Mouse (Mus musculus): ENCODE measurements at regions not wholly inside any gene's neighbourhood (a gene's known extent, or its start where the extent isn't known, plus 50 kb on each side); places are given as distances from the start of the nearest gene placed in this dataset.

DNA sequence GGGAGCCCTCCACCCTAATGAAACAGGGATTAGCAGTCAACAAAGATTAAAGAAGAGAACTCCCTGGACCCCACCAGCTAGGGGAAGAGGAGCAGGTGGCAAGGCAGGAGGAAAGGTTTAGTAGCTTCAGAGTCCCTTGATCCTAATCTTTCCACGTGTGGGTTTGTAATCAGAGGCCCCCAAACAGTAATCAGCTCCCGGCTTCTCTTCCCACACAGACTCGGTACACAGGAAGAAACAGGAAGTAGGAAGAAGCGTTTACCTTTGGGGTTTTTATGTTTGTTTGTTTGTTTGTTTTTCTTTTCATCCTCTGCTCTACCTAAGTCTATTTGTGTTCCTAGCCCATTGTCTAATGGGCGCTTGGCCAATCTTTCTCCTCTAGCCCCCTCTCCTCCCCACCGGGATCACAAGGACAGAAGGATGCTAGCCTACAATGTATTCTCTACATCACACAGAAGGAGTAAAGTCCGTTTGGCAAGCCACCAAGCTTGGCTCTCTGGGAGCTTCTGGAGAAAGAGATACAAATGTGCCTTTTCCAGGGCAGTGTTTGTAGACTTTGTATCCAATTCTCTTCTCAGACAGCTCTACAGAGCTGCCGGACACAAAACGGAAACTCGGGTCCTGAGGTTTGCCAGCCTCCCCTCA lies 226.5 kb upstream of the Jarid2 start:
- no peak for DNase-seq (ENCODE audit: low spot score in 2 of 2)

- DNase-seq (ENCODE audit: low spot score in 2 of 2): no peak
These were observed 225.9 kb upstream of the Jarid2 start for GRCm38 (mm10) chr13:44503257-44503950.

- DNase-seq (ENCODE audit: low spot score in 2 of 2): no peak
These were observed 224.8 kb upstream of the Jarid2 start for GRCm38 (mm10) chr13:44504455-44504854.

DNA sequence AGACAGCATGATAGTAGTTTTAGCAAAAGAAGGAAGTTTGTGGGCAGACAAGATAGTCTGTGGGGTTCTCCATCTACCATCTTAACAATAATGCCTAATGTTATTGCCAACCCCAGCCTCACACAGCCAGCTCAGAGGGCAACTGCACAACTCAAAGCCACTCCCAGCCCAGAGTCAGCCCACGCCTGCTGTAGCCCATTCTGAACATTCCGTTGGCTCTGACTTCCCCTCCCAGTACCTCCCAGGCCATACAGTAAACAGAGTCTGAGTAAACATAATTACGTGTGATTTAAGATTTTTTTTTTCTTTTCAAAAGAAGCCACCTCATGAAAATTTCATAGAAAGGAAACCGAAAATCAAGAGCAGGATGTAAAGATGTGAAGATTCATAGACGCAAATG lies 222.3 kb upstream of the Jarid2 start:
- no peak for DNase-seq (ENCODE audit: low spot score in 2 of 2)

- no peak for DNase-seq (ENCODE audit: low spot score in 2 of 2)
These were observed 219.6 kb upstream of the Jarid2 start for GRCm38 (mm10) chr13:44509526-44510159.

DNA sequence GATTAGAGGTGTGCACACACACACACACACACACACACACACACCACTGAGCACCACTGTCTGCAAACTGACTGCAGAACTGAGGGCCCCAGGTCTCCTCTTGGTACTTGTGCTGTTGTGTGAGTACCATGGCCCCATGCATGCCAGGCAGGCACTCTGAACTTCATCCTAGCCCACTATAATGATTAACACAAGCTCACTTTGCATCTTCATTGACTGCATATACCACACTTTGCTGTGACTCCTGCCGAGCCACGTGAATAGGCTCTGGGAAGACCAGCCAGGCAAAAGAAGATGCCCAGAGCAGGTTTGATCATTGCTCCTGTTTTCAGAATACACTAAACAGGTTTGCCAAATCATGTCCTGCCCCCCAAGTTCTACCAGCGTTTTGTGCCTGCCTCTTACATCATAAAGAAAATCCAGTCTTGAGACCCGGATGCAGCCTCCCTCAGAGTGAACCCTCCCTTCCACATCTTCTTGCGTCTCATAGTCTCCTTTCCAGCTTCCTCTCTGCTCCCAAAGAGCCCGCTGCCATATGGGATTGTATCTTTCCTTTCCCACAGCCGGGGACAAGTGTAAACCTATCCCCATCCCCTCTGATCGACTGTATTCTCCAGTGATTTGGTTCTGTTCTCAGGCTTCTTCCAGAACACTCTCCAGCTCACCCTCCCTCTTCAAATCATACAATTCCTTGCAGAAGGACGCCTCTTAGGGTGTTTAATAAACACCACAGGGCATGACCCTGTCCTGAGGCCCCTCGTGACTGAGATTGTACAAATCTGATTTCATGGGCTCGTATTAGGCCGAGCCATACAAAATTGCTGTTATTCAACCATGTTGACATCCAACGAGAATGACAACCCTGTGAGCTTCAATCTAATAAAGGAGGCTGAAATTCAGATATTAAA lies 215.6 kb upstream of the Jarid2 start:
- no peak for DNase-seq (ENCODE audit: low spot score in 2 of 2)

GRCm38 (mm10) chr13:44514636-44515158 lies 214.6 kb upstream of the Jarid2 start:
- DNase-seq (ENCODE audit: low spot score in 2 of 2): no peak

- DNase-seq (ENCODE audit: low spot score in 2 of 2): no peak
These were observed 212.4 kb upstream of the Jarid2 start for GRCm38 (mm10) chr13:44516863-44517262.

DNA sequence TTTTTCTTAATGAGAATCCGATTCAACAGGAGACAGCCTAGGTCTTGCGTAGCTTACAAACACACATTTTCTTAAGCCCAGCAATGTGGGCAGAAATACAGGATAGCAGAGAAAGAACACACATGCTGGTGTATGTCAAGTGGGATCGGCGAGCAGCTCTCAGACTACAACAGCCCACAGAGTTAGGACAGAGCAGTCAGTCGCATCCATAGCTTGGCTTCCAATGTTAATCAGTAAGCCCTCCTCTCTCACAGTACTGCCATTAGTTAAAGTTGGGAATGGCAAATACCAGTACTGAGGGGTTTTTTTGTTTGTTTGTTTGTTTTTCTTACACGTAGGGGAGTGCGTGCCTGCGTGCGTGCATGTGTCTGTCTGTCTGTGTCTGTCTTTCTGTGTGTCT lies 212.0 kb upstream of the Jarid2 start:
- no peak for DNase-seq (ENCODE audit: low spot score in 2 of 2)

- no peak for DNase-seq (ENCODE audit: low spot score in 2 of 2)
These were observed 211.1 kb upstream of the Jarid2 start for GRCm38 (mm10) chr13:44518215-44518614.

DNA sequence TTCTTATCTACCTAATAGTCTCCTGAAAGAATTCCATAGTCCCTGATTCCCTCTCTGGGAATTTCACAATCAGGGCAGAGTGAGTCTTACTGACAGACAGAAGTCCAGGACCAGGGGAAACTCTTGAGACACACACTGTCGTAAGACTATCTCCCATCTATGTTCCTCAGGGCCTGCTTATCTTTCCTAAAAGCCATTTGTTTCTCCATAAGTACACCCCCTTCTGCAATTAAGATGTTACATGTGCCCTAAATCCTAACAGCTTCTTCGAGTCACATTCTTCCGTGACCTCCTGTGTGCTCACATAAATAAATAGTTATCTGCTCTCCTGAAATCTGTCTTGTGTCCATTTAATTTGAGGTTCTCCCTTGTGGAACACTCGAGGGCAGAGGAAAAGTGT lies 205.8 kb upstream of the Jarid2 start:
- DNase-seq (ENCODE audit: low spot score in 2 of 2): no peak

GRCm38 (mm10) chr13:44530867-44531564 lies 198.3 kb upstream of the Jarid2 start:
- DNase-seq (ENCODE audit: low spot score in 2 of 2): no peak

DNA sequence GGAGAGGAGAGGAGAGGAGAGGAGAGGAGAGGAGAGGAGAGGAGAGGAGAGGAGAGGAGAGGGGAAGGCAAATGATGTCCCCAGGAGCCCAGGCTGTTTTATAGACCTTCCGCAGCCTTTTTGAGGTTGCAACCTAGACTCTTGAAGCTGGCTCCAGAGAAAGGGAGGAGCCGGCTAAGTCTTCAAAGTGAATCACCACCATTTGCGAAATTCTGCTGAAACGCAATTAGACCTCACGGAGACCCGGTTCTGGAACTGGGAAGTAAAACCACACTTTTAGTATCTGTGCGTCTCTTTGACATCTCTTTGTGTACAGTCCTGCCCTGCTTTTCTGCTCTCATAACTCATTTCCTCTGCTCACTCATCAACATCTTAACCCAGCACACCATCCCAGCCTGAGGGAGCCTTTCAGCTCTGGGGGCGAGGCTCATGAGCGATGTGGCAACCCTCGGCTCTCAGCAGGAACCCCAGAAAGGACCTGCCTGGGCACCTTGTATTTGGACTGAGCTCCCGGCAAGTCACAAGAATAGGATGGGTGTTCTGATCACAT lies 196.6 kb upstream of the Jarid2 start:
- no peak for DNase-seq (ENCODE audit: low spot score in 2 of 2)

GRCm38 (mm10) chr13:44534575-44535080 lies 194.6 kb upstream of the Jarid2 start:
- DNase-seq (ENCODE audit: low spot score in 2 of 2): no peak

DNA sequence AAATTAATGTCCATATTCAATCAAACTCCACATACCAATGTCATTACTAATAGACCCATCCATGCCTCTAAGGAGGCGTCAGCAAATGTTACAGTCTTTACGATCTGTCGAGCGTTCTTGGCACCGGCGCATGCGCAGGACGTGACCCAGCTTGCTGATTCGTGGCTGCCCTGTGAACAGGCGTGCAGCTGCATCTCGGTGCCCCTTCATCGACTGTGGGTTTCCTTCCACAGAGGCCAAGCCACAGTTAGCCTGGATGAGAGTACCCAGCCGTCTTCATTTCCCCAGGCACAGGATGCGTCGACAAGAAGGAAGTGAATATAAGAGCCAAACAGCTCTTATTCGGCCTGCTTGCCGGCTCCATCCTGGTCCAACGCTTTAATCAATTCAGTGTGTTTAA lies 193.8 kb upstream of the Jarid2 start:
- DNase-seq (ENCODE audit: low spot score in 2 of 2): peak; percentile 83 to 86

GRCm38 (mm10) chr13:44538238-44538637 lies 191.0 kb upstream of the Jarid2 start:
- no peak for DNase-seq (ENCODE audit: low spot score in 2 of 2)

DNA sequence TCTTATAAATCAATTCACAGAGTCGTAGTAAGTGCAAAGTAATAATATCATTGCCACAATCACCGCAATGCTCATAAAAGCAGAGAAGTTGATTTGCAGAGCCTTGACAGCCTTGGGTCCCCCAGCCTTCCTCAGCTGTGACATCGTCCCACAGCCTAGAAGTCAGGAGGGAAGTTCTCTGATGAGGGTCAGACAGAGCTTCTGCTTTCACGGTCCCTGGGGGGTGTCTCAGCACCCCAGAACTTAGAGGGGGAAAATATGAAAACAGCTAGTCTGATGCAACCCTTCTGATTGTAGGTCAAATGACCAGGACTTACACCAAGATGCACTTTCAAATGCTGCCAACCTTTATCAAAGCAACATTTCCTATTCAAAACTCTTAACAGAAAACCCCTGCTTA lies 188.9 kb upstream of the Jarid2 start:
- no peak for DNase-seq (ENCODE audit: low spot score in 2 of 2)

DNA sequence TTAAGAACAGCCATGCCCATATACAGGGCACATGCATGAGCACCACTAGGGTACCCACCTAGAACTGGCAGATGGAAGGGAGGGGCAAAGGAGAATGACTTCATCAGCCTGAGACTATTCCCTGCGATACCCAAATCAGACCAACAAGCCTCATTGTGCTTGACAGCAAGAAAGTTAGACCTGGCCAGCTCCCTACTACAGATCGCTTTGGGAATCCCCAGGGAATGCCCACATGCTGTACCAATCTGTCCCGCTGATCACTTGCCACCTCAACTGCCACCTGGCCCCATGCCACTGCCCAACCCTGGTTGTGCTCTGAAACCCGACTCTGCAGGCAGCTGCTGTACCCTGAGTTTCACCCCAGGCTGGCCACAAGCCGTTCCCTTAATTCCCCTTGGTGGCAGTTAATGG lies 188.0 kb upstream of the Jarid2 start:
- DNase-seq (ENCODE audit: low spot score in 2 of 2): no peak

DNA sequence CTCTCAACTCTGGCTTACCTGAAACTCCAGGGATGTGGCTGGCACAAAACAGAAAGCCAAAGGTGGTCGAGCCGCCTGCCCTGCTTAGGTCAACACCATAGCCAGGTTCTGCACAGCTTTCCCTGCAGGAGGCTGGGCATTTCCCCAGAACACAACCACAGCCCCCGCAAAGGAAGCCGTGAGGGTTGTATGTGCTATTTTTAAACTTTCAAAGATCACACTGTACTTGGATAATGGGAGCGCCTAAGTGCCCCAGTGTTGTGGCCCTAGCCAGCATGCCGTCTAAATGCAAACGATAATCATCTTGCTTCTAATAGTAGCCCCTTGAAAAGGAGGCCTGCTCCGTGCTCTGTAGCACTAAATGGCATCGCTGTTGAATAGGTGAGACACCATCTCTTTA lies 184.5 kb upstream of the Jarid2 start:
- no peak for DNase-seq (ENCODE audit: low spot score in 2 of 2)

- no peak for DNase-seq (ENCODE audit: low spot score in 2 of 2)
These were observed 183.0 kb upstream of the Jarid2 start for GRCm38 (mm10) chr13:44546289-44546688.

DNA sequence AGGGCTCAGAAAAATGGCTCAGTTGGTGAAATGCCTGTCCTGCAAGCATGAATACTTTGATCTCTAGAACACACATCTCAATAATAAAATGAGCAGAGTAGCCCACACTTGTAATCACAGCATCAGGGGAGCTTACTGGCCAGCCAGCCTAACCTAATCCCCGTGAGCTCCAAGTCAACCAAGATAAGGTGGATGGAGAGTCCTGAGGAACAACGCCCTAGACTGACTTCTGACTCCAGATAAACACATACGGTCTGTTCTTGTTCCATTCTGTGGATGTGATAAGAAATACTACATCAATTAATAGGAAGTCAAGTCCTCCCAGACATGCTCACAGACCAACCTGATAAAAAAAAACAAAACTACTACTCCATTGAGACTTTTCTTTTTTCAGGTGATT lies 180.4 kb upstream of the Jarid2 start:
- DNase-seq (ENCODE audit: low spot score in 2 of 2): no peak
